Mouse (Mus musculus) intestine, embryonic 14.5 days (tissue): ENCODE results near the gene Cmtm2a. TPM values are rescaled to one million over a fixed set of nuclear protein-coding genes. Genes with fewer than 3 reads are reported as not detected.
"Not testable (repeated sequence)": the region's sequence is repeated elsewhere in the genome, so short reads cannot be mapped to it uniquely, and the experiment has no call there.

ENCODE experiments used
- ATAC-seq: fragments of 200-750 bp; cut with Nextera tagmentation; replicated peaks from 2 replicates; pipeline ENCODE4 v1.8.0; 2017; ENCODE audit warnings: low read depth, moderate number of reproducible peaks, moderate TSS enrichment, moderate library complexity; ENCODE audit not compliant: low FRiP score, low TSS enrichment
- DNase-seq: peaks from one replicate; pipeline ENCODE4 v3.0.0-alpha.2; 2018; ENCODE audit warnings: low spot score
- H3K27ac ChIP-seq: fragments of 300-500 bp; sonication (generic); 2 replicates; pipeline ENCODE4 v1.5.1; 2014; ENCODE audit warnings: low read depth, mild to moderate bottlenecking, control low read depth
- H3K27me3 ChIP-seq: fragments of 300-500 bp; sonication (generic); replicated peaks from 2 replicates; pipeline ENCODE4 v1.6.1; 2014; ENCODE audit warnings: low read length, control low read depth; ENCODE audit not compliant: control insufficient read depth, insufficient read depth
- H3K36me3 ChIP-seq: fragments of 300-500 bp; sonication (generic); 2 replicates; pipeline ENCODE4 v1.6.1; 2014; ENCODE audit warnings: low read length, control low read depth; ENCODE audit not compliant: control insufficient read depth, insufficient read depth
- H3K4me1 ChIP-seq: fragments of 300-500 bp; sonication (generic); replicated peaks from 2 replicates; pipeline ENCODE4 v1.6.1; 2014; ENCODE audit warnings: low read length, control low read depth, mixed read lengths; ENCODE audit not compliant: control insufficient read depth, insufficient read depth
- H3K4me2 ChIP-seq: fragments of 300-500 bp; sonication (generic); 2 replicates; pipeline ENCODE4 v1.6.1; 2014; ENCODE audit warnings: low read length
- H3K4me3 ChIP-seq: fragments of 300-500 bp; sonication (generic); 2 replicates; pipeline ENCODE4 v1.5.1; 2014; ENCODE audit warnings: low read depth, low read length, control low read depth, mixed read lengths
- H3K9ac ChIP-seq: fragments of 300-500 bp; sonication (generic); 2 replicates; pipeline ENCODE4 v1.6.1; 2014; ENCODE audit warnings: mild to moderate bottlenecking, low read length
- H3K9me3 ChIP-seq: fragments of 300-500 bp; sonication (generic); 2 replicates; pipeline ENCODE4 v1.6.1; 2016; ENCODE audit warnings: low read length, control low read depth; ENCODE audit not compliant: control insufficient read depth
- WGBS: fragments of 180-500 bp; shearing (Covaris S2); extraction: QIAGEN DNeasy Blood & Tissue Kit; methylation state at CpG from one replicate; pipeline ENCODE4 v1.1.7; 2014; 5-methylcytosine and 5-hydroxymethylcytosine counted together
- polyA plus RNA-seq: library from polyadenylated mRNA; unstranded; fragments of >200 nt; fragmentation: Nextera tagmentation; extraction: Ambion mirVana; gene quantifications from 2 replicates; pipeline ENCODE4 v1.2.1, GENCODE M21; 2014

Gene Cmtm2a
- not detected in 2 replicates for polyA plus RNA-seq

GRCm38 (mm10) chr8:104293081-104293480 lies at the start of gene Cmtm2a:
Gene Cmtm2a (minus strand): TSS chr8:104293181.
- not testable (repeated sequence) for H3K4me1 ChIP-seq, H3K27me3 ChIP-seq, H3K9me3 ChIP-seq, H3K4me2 ChIP-seq, H3K9ac ChIP-seq, ATAC-seq, H3K4me3 ChIP-seq, H3K27ac ChIP-seq, H3K36me3 ChIP-seq, DNase-seq
- 87% methylated on average over 11 of the region's 12 CpGs for WGBS

- Histone ChIP-seq H3K27ac (no peak overlapping the region), H3K36me3 (peaks cover 44% of the 10 kb centered on the region), H3K4me2 (0 out of 2 replicates have a peak overlapping the region, but pooled peaks have one; percentile 0), H3K27me3 (no peaks in the 10 kb centered on the region), H3K9ac (no peak overlapping the region), H3K4me3 (no peak overlapping the region), H3K4me1 (peaks cover 19% of the 10 kb centered on the region), H3K9me3 (no peaks in the 10 kb centered on the region)
- ATAC-seq, result no peak
- no peak for DNase-seq
- WGBS, result 71% methylated on average over 5 of the region's 5 CpGs
Measured at GRCm38 (mm10) chr8:104342426-104342825, 49.4 kb upstream of the Cmtm2a start.

GRCm38 (mm10) chr8:104341678-104342077 lies 48.7 kb upstream of the Cmtm2a start:
- Histone ChIP-seq H3K27ac (peak overlapping the region; percentile 91), H3K4me2 (peak overlapping the region; percentile 66), H3K36me3 (peaks cover 36% of the 10 kb centered on the region), H3K4me3 (peak overlapping the region; percentile 73), H3K27me3 (no peaks in the 10 kb centered on the region), H3K9ac (peak overlapping the region; percentile 92; the same call in 1 of the 2 replicates), H3K4me1 (peaks cover 19% of the 10 kb centered on the region), H3K9me3 (no peaks in the 10 kb centered on the region)
- 42% methylated on average over 6 of the region's 6 CpGs for WGBS
- ATAC-seq (no peak), DNase-seq (peak; percentile 59)

GRCm38 (mm10) chr8:104341106-104341561 lies 48.2 kb upstream of the Cmtm2a start:
- Histone ChIP-seq H3K36me3 (peaks cover 31% of the 10 kb centered on the region), H3K9ac (peak overlapping the region; percentile 92), H3K9me3 (no peaks in the 10 kb centered on the region), H3K4me3 (peak overlapping the region; percentile 73), H3K27ac (peak overlapping the region; percentile 91), H3K27me3 (no peaks in the 10 kb centered on the region), H3K4me1 (peaks cover 19% of the 10 kb centered on the region), H3K4me2 (peak overlapping the region; percentile 66)
- ATAC-seq, result peak; percentile 76
- peak; percentile 89 for DNase-seq
- under 1% methylated on average over 24 of the region's 24 CpGs for WGBS

- peaks cover 19% of the 10 kb centered on the region for H3K4me1 ChIP-seq
Measured at GRCm38 (mm10) chr8:104340233-104341105, 47.5 kb upstream of the Cmtm2a start.

GRCm38 (mm10) chr8:104339983-104340232 lies 46.9 kb upstream of the Cmtm2a start:
- H3K4me1 ChIP-seq, result peaks cover 19% of the 10 kb centered on the region
- DNase-seq (no peak), ATAC-seq (no peak)
- peak overlapping the region; percentile 91; the same call in 1 of the 2 replicates for H3K27ac ChIP-seq
- H3K27me3 ChIP-seq, result no peaks in the 10 kb centered on the region
- H3K4me3 ChIP-seq, result peak overlapping the region; percentile 73
- peak overlapping the region; percentile 92 for H3K9ac ChIP-seq
- no peaks in the 10 kb centered on the region for H3K9me3 ChIP-seq
- H3K36me3 ChIP-seq, result peaks cover 19% of the 10 kb centered on the region
- H3K4me2 ChIP-seq, result peak overlapping the region; percentile 66
- 0% methylated on average over 6 of the region's 6 CpGs for WGBS

More at GRCm38 (mm10) chr8:104340233-104341105, 47.5 kb upstream of the Cmtm2a start:
- Histone ChIP-seq H3K9me3 (no peaks in the 10 kb centered on the region), H3K36me3 (peaks cover 24% of the 10 kb centered on the region), H3K4me2 (peak overlapping the region; percentile 66), H3K27me3 (no peaks in the 10 kb centered on the region), H3K27ac (peak overlapping the region; percentile 91), H3K9ac (peak overlapping the region; percentile 92), H3K4me3 (peak overlapping the region; percentile 73)
- DNase-seq (no peak), ATAC-seq (peak; percentile 81)
- WGBS, result under 1% methylated on average over 54 of the region's 54 CpGs

- 15% methylated on average over 16 of the region's 18 CpGs for WGBS
Measured at GRCm38 (mm10) chr8:104339229-104339982, 46.4 kb upstream of the Cmtm2a start, which contains the start of gene Cmtm3. Gene Cmtm3 (plus strand): TSS chr8:104339410.

GRCm38 (mm10) chr8:104337890-104338289 lies 44.9 kb upstream of the Cmtm2a start:
- H3K27me3 ChIP-seq, result no peaks in the 10 kb centered on the region
- peaks cover 6% of the 10 kb centered on the region; the same call in 1 of the 2 replicates for H3K36me3 ChIP-seq
- peaks cover 14% of the 10 kb centered on the region for H3K4me1 ChIP-seq
- ATAC-seq, result no peak
- no peak overlapping the region for H3K9ac ChIP-seq
- H3K27ac ChIP-seq, result no peak overlapping the region
- H3K4me3 ChIP-seq, result no peak overlapping the region
- DNase-seq, result no peak
- WGBS, result 47% methylated on average over 3 of the region's 3 CpGs
- no peak overlapping the region for H3K4me2 ChIP-seq
- H3K9me3 ChIP-seq, result no peaks in the 10 kb centered on the region

More at GRCm38 (mm10) chr8:104339229-104339982, 46.4 kb upstream of the Cmtm2a start, which contains the start of gene Cmtm3:
- ATAC-seq (no peak), DNase-seq (no peak)
- Histone ChIP-seq H3K27me3 (no peaks in the 10 kb centered on the region), H3K9ac (peak within 1 kb of the TSS; percentile 92), H3K4me1 (peaks cover 19% of the 10 kb centered on the region), H3K27ac (peak within 1 kb of the TSS; percentile 91), H3K9me3 (no peaks in the 10 kb centered on the region), H3K36me3 (peaks cover 14% of the 10 kb centered on the region), H3K4me3 (peak within 1 kb of the TSS; percentile 73), H3K4me2 (peak within 1 kb of the TSS; percentile 66)
